Mouse (Mus musculus): ENCODE measurements at regions not wholly inside any gene's neighbourhood (a gene's known extent, or its start where the extent isn't known, plus 50 kb on each side); places are given as distances from the start of the nearest gene placed in this dataset.
"Not testable (repeated sequence)": the region's sequence is repeated elsewhere in the genome, so short reads cannot be mapped to it uniquely, and the experiment has no call there.

DNA sequence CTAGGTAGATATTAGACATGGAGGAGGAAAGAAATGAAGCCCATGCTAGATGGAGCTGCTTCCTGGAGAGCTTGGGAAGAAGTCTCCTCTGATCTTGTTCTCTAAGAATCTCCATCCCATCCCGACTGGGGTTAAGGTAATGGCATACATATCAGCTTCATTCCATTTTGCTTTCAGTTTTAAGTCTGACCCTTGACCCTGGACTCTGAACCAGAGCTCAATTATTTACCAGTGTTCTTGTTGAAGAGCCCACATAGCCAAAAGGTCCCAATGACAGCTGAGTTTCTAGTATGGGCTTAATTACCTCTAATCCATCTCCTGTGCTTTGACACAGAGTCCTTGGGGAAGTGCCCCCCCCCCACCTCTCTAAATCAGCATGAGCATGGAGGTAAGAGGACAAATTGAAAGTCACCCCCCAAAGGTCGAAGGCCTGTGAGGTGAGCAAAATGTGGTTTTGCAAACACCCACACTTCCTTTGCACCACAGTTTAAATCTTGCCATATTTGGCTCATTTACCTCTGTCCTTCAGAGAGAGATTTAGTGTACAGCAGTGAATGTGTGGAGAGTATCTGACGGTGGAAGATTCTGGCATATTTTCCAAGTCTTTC lies 371.5 kb downstream of the Ets1 start:
- no peak for DNase-seq (ENCODE audit: low read depth, low spot score)

DNA sequence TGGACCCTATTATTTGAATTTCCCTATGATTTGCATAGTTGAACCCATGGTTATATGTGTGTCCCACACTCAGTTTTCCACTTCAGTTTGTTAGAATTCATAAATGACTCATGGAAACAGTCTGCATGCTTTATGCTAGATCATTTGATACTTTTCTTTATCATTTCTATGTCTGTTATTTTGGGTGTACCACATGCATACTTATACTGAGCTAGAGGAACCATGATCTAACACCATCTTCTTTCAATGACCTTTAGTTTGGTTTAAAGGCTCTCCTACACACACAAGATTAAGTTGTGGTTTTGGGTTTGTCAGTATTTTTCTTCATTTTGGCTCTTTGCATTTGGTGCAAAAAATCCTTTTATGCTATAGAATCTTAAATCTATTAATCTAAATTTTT lies 375.2 kb downstream of the Ets1 start:
- DNase-seq (ENCODE audit: low read depth, low spot score): no peak

DNA sequence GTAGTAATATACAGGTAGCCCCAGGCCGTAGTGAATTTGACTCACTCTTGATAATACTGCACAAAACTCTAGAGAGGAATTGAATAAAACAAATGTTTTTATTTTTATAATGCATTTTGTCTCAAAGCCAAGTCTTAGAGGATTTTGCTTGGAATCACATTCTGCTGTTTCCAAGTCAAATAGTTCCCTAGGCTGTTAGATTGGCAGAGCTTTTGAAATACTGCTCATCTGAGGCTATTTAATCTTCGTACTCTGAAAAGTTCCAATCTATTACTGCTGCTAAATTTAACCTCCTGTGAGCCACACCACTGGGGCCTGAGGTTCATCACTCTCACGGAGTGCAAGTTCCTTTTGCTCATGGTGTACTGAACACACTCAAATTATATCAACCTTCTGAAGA lies 399.4 kb downstream of the Ets1 start:
- no peak for DNase-seq (ENCODE audit: low read depth, low spot score)

DNA sequence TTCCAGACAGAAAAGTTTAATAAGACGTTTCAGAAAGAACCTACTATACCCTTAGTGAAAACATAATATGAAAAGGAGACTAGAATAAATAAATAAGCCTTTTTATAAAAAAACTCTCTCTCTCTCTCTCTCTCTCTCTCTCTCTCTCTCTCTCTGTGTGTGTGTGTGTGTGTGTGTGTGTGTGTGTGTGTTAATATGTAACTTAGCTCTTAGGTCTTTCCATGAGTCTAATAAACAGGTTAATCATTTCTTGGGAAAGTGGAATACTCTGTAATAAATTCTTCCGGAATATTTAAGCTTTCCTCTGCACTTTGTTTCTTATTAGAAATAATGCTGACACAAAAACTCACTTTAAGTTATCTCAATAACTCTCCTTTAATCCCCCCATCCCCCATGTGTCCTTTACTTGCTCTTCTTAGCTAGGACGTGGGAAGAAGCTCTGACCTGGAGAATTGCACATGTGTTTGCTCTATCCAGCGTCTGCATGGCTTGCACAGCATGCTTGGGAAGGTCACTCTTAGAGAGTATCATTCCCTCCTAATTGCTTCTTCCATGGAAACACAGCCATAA lies 403.3 kb downstream of the Ets1 start:
- no peak for DNase-seq (ENCODE audit: low read depth, low spot score)

DNA sequence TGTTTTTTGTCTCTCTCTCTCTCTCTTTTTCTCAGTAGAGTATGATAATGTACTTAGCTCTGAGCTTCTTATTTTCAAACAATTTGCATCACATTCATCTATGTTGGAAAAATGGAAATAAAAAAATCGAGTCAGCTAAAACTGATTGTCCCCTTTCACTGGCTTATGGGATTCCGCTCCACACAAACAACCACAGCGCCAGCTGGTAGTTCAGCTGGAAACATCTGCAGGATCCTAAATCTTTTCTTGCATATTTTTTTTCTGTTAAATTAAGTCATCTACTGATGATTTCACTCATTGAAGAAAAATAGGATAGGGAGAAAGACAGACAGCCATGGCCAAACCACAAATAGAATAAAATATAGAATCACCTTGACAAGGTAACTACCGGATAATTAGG lies 414.8 kb downstream of the Ets1 start:
- DNase-seq (ENCODE audit: low read depth, low spot score): no peak

DNA sequence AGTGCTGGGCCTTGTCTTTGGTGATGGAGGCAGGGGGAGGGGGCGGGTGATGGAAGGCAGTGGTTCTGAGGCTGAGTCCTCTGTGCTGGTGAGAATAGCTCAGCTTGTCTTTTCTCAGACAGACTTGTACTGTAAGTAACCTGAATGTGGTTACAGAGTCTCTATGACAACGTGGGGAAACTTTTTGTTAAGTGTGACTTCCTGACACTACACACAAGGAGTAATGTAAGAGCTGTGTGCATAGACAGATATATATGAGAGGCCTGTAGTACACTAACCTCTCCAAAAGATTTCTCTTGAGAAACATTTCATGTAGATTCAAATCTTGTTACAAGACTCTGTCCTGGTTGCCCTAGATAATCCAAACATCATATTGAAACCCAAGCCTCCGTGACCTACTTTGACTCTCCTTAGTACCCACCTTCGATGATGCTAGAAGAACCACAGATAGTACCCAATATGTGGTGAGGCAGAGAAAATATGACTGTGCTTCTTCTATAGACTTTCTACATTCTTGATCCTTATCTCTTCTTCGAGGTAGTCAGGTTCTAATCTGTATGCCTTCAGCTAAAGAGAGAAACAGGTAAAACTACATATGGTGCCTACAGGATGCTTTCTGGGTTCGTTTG lies 424.7 kb downstream of the Ets1 start:
- no peak for DNase-seq (ENCODE audit: low read depth, low spot score)

DNA sequence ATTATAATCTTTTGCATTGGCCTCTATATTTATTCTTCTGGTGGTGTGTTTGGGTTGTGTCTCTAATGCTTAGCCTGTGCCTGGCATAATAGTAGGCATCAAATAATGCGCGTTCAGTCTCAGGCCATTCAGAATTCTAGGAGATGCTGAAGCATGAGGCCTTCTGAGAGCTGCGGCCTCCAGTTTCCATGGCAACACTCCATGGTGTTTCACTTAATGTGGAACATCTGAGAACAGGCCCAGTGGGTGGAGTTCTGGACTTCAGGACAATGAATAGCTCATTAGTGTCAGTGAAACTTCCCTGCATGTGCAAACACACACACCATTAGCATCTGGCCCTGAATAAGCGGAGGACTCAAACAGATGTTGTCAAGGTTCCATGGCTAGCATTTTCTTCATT lies 426.5 kb downstream of the Ets1 start:
- no peak for DNase-seq (ENCODE audit: low read depth, low spot score)

DNA sequence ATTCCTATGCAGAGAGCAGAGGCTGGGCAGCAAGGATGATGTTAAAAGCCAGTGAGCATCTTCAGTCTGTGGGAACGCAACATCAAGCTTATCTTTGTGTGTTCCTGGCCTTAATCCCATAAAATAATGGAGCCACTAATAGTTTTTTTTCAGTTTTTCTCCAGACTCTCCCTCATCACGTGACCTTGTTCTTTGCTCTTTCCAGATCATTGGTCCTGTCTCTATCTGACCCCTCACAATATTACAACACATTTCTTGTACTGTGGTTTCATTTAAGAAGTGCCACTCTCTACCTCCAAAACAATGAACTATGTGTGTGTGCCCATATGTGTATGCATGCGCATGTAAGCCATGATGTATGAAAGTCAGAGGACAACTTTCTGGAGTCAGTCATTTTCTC lies 429.3 kb downstream of the Ets1 start:
- no peak for DNase-seq (ENCODE audit: low read depth, low spot score)

DNA sequence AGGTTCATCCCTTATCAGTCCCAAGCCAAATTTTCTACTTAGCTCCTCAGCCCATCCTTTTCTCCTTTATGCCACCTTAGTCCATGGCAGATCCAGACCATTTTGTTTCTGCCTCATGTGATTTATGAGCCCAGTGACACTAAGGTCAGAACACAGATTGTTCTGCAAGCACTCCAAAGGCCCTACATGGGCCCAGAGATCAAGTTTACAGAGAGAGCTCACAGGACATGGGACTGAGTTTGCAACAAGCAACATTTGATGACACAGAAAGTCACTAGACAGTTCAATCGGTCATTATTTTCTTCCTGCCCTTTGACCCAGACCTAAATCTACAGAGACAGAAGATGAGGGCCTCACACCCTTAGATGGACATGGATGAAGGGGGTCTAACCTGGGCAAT lies 431.5 kb downstream of the Ets1 start:
- no peak for DNase-seq (ENCODE audit: low read depth, low spot score)

DNA sequence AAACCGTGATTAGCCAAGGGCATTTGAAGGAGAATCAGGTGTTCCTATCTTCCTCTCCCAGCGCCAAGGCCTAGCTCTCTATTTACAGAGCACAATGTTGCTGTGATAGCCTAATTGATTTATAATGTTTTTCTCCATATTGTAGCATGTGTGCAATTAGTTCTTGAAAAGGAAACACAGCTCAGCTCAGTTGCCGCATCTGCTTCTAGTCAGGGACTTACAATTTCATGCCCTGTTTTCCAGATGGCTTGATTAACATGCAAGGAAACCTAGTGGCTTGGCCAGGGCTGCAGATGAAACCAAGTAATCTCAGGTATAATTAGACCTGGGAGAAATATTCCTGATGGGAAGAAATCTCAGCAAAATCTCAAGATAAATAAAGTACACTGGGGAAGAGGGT lies 434.1 kb downstream of the Ets1 start:
- DNase-seq (ENCODE audit: low read depth, low spot score): no peak

DNA sequence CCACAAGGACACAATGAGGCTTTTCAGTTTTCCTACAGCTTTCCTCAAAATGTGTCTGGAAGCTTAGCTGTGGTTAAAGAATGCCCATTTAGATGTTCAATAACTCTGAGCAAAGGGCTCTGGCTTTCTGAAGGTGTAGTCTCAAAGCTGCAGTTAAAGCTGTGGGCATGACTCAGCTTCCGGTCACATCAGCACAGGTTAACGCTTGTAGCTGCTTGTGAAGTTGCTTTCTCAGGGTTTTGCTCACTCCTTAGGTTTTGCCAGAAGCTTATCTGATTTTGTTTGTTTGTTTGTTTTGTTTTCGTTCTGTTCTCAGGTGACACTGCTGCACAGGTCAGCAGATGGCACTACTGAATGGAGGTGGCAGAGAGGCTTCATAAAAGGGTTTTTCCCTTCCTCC lies 444.2 kb downstream of the Ets1 start:
- DNase-seq (ENCODE audit: low read depth, low spot score): no peak

DNA sequence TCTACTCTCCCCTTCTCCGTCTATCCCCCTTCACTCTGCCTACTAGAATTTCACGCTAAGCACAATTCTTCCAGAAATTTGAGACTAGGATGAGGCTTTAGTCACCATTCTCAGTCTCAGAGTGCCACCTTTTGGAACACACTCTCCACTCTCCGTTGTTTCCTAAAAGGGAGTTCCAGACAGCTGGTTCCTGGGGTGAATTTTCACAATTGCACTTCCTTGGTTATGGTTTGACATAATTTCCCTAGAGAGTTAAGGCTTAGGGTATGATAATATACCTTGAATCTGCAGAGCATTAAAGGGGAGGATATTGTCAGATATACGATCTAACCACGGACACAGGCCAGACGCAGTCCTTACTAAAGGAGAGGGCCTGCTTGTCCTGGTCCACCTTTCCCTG lies 444.8 kb downstream of the Ets1 start:
- no peak for DNase-seq (ENCODE audit: low read depth, low spot score)

DNA sequence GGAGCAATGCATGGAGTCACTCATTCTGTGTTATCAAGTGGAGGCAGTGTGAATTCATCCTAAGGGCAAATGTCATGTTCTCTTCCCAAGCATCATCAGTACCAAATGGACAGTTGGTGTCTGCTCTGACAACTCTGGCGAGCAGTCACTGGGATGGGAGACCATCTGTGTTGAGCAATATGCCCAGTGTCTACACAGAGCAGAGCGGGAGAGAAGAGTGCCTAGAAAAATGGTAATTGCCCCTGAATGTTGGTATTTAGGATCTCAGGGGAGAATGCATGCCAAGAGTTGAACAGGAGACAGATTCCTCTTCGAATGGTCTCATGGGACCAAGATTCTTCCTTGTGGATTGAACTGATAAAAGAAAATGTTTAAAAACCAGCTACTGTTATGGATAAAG lies 454.0 kb downstream of the Ets1 start:
- no peak for DNase-seq (ENCODE audit: low read depth, low spot score)

DNA sequence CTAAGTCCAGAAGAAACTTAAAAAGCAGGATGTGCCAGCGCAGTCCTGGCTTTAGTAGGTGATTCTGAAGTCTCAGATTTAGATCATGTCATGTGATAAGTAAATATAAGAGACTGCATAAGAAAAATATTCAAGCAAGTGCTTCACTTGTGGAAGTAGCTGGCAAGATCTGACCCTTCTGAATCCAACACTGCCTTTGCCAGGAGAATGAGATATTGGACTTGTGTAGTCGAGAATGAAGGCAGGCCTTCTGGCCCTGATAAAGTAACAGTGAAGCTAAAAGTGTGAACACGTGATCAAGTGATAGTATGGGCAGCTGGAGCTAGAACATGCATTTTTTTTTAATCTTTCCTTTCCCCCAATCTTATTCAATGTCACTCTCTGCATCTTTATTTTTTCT lies 455.6 kb downstream of the Ets1 start:
- no peak for DNase-seq (ENCODE audit: low read depth, low spot score)

DNA sequence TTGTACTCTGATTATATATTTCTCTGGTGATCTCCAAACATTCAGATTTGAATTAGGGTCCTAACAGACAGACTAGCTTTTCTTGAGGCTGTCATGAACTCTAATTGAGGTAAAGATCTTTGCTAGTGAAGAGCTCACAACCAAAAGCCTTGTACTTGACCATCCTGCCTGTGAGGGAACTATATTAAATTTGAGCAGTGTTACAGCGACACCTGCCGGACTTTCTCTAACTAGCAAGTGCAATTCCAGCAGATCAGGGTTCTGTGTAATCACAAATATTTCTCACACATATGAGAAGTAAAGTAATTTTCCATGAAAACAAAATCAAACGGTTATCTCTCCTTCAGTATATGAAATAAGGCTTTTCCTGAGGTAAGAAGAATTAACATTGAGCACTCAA lies 459.6 kb downstream of the Ets1 start:
- DNase-seq (ENCODE audit: low read depth, low spot score): peak; percentile 42

DNA sequence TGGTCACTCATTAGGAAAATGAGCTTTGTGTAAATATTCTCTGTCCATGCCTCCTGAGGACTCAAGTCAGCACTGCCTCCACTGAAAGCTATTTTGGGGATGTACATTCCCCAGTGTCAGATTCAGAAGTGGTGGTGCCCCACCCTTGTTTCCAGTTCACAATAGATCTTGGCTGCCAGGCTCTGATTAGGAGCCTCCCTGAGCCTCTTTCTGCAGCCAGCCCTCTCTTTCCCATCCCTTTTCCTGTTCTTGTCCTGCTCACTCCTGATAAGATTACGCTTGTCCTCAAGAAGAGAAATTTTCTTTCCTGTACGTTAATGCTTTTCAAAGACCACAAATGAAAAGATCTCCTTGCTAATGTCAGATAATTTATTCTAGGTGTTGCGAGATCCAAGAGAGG lies 465.2 kb downstream of the Ets1 start:
- DNase-seq (ENCODE audit: low read depth, low spot score): no peak

DNA sequence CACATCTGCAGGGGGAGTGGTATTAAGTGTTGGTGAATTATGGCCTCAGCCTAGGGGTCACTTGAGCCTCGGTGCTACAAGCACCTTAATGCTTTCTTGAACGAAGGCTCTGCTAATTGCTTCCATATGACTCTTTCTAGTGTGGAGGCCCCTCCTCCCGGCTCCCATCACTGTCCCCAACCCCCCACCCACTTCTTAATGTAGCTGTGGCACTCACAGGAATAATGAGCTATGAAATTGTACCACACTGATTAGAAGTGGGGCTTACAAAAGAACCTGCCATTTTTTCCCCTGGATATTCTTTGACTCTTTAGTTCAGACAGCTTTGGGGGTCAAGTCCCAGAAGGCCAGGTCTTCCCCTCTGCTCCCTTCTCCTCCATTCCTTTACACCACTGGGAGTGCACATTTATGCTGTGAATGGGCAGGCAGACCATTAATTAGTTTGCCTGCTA lies 468.6 kb downstream of the Ets1 start:
- no peak for DNase-seq (ENCODE audit: low read depth, low spot score)

DNA sequence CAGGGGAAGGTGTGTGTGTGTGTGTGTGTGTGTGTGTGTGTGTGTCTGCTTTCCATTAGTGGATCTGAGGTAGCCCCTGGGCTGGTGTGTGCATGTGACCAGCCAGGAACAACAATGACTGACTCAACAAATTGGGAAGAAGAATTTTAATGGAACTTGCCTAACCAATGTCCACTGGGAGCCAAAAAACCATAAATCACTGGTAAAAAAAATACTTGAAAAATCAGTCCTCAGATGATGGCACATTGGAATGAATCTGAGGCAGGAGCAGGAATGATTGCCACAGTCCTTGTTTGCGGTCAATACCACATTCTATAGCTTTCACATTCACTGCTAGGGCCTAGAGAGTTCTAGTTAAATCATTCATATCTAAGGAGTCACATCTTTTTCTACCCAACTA lies 487.8 kb downstream of the Ets1 start:
- DNase-seq (ENCODE audit: low read depth, low spot score): no peak

DNA sequence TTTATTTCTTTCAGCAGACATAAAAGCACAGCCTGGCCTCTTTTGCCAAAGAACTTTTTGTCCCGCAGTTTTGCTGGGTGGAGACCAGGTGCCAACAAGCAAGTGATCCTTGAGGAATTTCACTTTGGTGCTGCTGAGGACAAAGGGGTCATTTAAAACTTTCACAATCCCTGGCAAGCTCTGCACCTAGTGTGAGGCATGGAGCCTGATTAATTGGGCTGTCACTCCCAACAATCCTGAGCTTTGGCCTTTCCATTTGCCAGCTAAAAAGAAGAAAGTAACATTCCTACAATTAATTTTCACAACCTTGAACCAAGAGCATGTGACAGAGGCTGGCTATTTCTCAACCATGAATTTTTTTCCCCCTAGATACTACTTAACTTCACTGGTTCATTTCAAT lies 516.2 kb downstream of the Ets1 start:
- no peak for DNase-seq (ENCODE audit: low read depth, low spot score)

DNA sequence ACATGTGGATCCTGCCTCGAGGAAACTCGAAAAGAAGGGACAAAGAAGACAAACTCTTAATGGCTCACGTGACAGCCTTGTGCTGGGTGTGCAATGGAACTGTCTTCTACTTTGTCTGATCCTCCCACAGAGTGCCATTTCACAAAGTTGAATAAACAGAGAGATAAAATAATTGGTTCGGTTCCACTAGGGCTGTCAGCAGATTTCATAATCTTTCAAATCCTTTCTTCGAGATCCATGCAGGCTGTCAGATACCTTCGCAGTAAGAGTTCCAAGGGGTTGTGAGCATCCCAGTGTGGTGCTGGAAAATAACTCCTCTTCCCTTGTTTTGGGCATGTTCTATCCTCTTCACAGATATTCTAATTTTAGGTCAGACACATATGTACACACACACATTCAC lies 532.1 kb downstream of the Ets1 start:
- DNase-seq (ENCODE audit: low read depth, low spot score): no peak

DNA sequence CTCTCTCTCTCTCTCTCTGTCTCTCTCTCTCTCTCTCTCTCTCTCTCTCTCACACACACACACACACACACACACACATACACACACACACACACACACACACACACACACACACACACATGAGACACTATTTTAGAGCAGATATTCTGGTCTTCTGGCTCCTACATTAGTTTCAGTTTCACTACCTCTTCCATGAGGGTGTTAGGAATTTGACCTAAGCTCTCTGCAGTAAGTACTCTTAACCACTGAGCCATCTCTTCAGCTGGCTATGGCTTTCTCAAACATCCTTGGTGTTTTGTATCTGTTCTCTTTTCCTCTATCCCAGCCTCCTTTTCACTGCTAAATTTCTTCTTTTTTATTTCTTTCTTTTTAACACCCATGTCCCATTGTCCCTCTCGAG lies 533.1 kb downstream of the Ets1 start:
- not testable (repeated sequence) for DNase-seq (ENCODE audit: low read depth, low spot score)

DNA sequence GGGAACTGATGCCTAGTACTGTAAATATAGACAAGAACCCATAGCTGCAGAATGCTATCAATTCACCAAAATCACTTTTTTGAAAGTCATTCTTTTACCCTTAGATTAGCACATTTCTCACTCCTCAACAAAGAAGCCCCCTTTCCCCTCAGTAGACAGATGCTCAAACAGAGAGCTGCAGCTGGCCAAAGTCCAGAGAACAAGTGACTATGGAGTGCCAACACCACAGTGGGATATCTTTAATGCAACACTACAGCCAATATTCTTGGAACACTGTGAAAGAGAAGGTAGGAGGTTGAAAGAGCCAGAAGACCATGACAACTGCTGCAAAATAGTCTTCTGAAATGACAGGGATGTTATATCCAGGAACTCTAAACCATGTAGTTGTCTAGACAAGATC lies 544.0 kb downstream of the Ets1 start:
- DNase-seq (ENCODE audit: low read depth, low spot score): no peak

DNA sequence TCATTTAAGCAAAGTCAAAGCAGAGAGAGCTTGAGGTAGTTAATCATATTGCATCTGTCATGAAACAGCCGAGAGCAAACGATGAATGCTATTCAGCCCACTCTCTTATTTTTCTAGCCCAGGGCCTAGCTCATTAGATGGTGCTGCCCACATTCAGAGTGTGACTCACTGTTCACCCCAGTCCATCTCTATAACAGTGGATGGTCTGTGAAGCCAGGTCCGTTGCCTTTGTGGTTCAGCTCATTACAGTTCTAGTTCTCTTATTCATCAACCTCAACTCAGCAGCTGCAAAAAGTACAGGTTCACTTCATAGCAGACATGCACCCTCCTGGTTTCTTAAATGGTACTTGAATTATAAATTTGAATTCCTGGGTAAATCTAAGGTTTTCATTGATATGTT lies 551.2 kb downstream of the Ets1 start:
- DNase-seq (ENCODE audit: low read depth, low spot score): no peak

DNA sequence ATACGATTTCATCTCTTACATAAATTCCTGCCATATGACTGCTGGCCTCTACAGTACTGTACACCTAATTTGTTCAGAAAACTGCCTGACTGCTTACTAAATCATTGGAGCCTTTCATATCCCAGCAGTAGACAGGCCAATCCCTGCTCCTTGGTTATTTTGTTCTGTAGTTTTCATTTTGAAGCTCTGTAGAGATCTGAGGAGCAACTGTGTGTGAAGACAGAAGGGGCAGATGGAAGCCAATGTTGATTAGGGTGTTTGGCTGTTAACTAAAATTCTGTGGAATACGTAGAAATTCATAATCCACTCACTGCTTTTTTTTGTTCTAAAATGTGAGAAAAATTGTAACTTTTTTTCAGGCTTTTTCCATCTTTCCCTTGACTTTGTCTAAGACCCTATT lies 573.1 kb downstream of the Ets1 start:
- no peak for DNase-seq (ENCODE audit: low read depth, low spot score)

All from retina, postnatal 7 days (tissue).